Mouse (Mus musculus): ENCODE measurements around the gene Amh.

The Amh gene

DNA sequence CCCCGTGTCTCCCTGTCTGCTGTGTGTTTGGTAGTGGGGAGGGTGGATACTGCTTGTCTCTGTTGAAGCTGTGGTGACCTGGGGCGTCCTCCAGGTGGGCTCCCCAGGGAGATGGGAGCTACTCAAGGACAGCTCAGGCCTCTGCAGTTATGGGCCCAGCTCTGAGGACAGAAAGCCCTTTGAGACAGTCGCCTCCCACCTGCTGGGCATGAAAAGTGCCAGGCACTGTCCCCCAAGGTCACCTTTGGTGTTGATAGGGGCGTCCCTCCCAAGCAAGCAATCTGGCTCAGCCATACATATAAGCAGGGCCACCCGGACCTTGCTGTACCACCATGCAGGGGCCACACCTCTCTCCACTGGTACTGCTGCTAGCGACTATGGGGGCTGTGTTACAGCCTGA, at the start of gene Amh:
Gene Amh, plus strand, starts transcription at position 328 of the 400 bp plus-strand sequence.
- no peak for DNase-seq

GRCm38 (mm10) chr10:80755291-80756015, 49.6 kb upstream of the Amh start:
- no peak for DNase-seq

GRCm38 (mm10) chr10:80756099-80756498, 48.9 kb upstream of the Amh start:
- DNase-seq: no peak

GRCm38 (mm10) chr10:80756509-80756908, 48.5 kb upstream of the Amh start:
- no peak for DNase-seq

- DNase-seq: peak; percentile 41
These were observed 48.1 kb upstream of the Amh start for GRCm38 (mm10) chr10:80756967-80757366.

DNA sequence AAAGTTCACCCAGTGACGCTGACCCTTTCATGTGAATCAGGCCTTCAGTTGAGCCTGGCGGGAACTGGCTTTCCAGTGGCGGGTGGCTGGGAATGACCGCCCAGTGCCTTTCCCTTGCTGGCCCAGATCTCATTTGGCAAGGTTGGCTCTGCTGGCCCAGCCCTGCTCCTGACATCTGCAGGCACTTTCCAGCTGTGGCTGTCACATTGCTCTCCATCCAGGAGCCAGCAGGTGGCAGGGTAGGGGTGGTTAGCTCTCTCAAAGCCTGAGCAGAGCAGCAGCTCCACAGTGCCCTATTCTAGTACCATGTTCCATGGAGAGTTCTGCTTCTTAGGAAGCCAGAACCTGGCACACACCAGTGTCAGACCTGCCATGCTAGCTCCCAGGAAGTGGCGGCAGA, 47.3 kb upstream of the Amh start:
- DNase-seq: peak; percentile 92

DNA sequence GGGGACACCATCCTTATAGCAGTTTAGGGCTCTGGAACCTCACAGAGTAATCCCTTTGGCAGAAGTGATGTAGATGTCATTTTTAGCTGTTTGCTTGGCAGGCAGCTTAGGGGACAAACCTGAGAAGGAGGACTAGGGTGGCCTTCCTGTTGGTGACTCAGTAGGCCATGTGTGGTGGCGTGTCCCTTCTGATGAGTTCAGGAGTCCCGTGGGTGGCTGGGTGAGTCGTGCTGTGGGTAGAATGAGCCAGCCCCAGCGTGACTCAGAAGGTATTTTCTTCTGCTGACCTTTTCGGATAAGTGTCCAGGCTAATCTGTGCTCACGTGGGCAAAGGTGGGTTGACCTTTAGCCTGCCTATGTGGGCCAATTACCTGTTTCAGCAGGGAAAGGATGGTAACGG, 46.4 kb upstream of the Amh start:
- DNase-seq: no peak

DNA sequence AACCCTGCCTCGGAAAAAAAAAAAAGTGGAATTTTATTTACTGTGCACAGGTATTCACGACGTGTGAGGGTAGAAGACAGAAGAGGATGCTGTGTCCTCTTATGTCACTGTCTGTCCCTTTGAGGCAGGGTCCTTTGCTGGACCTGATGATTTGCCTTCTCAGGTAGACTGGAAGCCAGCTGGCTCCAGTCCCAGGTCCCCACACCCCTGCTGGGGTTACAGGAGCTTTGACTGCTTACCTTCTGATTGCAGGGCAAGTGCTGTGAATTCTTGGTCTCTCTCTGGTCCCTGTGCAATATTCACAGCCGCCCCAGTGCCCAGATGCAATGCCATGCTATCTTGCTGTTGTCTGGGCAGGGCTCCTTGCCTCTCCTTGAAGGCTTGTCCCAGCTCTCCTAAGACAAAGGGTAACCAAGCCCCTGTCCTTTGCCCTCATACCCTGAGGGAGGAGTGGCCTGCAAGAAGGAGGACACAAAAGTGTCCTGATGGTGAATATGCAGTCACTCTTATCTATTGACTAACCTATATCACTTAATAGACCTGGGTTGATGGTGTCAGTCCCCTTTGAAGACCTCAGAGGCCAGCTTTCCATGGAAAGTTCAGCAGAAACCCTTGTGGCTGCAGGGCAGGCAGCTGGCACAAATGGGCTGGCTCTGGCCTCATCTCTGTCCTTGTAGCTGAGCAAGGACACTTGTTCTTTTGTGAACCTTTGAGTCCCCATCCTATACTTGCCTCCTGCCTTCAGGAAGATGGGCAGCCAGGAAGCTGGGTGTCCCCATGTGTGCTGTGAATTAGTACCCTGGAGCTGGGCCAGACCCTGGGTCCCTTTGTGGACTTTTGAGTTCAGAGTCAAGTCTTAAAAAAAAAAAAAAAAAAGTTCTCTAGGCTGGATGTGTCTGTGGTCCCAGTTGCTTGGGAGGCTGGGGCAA, 44.2 kb upstream of the Amh start:
- no peak for DNase-seq

DNA sequence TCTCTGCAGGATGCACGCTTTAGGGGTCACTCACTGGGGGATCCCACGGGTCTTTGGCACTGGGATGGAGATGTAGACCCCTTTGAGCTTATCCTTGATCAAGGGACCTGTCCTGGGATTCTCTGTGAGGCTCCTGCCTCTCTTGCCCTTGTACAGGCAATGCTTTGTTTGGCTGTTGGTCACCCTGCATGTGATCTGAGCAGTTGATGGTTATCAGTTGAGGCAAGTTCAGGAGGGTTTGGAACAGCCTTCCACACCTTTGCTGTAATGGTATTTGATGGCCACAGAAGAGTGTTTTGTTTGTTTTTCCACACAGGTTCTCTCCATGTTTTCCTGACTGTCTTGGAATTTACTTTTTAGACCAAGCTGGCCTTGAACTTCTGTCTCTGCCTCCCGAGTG, 43.2 kb upstream of the Amh start:
- no peak for DNase-seq

DNA sequence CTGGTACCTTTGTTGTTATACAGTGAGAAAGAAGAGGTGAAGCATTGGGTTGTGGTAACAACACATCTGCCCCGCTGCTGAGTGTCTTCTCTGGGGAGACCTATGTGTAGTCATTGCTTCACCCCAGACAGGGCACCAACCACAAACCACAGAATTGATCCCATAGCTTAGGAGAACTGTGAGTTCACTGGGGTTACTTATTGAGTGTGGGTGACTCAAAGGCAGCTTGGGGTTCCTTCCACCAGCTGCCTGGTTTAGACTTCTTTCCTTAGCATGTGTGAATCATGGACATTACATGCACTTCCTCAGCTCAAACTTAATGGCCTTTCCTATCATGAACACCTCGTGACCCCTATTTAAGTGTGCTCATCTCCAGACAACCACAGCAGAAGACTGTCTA, 41.5 kb upstream of the Amh start:
- no peak for DNase-seq

GRCm38 (mm10) chr10:80765746-80766145, 39.3 kb upstream of the Amh start:
- DNase-seq: no peak

- peak; percentile 43 for DNase-seq
These were observed 38.8 kb upstream of the Amh start for GRCm38 (mm10) chr10:80766161-80766815.

GRCm38 (mm10) chr10:80768365-80768764, 36.7 kb upstream of the Amh start:
- no peak for DNase-seq

DNA sequence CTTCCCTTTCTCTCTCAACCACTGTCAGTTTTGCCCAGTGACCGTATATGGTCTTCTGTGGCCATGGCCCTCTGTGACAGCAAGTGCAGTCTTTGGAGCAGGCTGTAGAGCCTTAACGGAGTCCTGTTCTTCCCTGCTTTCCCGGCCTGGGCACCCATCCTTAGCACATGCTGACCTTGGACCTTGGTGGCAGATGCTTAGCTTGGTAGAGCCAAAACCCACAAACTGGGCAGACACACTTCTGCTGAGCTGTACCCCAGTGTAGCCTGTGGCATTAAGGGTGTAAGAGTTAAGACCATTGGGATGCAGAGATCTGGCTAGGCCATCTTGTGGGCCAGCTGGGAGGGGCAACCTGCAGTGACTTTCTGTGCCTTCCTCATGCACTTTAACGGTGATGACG, 31.2 kb upstream of the Amh start:
- DNase-seq: no peak

- DNase-seq: peak; percentile 89
These were observed 30.5 kb upstream of the Amh start for GRCm38 (mm10) chr10:80774549-80774948.

DNA sequence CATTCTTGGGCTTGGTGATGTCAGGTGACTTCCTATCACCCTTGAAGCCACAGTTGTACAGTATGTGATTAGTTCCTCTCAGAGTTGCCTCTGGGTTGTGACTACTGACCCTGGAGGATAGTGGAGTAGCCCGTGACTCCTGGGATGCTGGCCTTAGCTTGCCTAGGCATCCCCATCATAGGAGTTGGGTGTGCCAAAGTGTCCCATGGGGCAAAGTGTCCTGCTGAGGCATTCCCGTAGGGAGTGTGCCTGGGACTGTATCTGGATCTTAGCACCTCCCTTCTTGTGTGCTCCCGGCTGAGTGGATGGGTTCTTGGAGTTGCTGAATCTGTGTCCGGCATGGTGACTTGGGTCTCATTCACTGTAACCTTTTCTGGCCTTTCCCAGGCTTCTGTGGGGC, 30.1 kb upstream of the Amh start:
- DNase-seq: no peak

- no peak for DNase-seq
These were observed 29.3 kb upstream of the Amh start for GRCm38 (mm10) chr10:80775731-80776130.

DNA sequence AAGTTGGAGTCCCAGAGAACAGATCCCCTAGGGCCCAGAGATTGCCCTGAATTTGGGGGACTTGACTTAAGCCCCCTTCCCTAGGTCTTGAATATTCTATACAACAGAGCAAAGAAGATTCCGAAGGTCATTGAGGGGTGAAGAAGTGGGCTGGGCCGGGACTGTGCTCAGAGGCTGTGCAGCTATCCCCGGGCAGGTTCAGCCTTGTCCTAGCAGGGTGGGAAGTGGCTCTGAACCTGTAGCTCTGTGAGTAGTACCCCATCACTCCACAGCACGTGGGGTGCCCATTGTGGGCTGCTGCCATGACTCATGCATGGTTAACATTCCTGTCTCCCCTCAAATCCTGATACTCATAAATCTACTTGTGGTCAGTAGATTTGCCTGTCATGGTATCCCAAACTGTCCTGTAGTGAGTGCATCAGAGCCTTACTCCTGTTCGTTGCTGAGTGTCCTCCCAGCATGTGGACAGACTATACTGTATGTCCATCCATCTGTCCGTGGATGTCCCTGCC, 28.6 kb upstream of the Amh start:
- no peak for DNase-seq

GRCm38 (mm10) chr10:80777123-80777522, 27.9 kb upstream of the Amh start:
- DNase-seq: no peak

GRCm38 (mm10) chr10:80779565-80779964, 25.5 kb upstream of the Amh start:
- DNase-seq: no peak

DNA sequence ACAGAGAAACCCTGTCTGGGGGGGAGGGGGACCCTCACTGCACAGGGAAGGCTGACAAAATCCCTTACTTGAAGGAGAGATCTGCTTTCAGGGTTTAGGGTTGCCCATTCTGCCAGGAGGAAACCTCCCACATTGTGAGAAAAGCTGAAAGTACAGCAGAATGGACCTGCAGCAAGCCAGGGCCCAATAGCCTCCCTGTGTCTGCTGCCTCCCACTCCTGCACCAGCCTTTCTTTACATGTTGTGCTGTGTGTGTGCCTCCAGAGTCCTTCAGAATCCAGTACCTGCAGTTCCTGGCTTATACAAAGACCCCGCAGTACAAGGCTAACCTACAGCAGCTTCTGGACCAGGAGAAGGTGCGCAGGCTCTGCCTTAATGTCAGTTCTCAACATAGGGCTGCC, 20.7 kb upstream of the Amh start:
- no peak for DNase-seq

DNA sequence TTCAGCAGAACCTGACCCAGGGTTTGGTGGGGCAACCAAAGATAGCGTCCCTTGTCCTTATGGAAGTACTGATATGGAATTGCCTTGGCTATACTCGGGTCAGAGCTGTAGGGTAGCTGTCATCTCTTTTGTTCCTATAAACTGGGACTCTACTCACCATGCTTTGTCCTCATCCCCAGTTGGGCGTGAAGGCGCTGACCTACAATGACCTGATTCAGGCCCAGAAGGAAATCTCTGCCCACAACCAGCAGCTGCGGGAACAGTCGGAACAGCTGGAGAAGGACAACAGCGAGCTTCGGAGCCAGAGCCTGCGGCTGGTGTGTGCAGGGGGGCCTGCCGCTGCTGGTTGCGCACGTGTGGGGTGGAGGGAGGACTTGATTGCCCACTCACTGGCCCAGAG, 20.2 kb upstream of the Amh start:
- no peak for DNase-seq

DNA sequence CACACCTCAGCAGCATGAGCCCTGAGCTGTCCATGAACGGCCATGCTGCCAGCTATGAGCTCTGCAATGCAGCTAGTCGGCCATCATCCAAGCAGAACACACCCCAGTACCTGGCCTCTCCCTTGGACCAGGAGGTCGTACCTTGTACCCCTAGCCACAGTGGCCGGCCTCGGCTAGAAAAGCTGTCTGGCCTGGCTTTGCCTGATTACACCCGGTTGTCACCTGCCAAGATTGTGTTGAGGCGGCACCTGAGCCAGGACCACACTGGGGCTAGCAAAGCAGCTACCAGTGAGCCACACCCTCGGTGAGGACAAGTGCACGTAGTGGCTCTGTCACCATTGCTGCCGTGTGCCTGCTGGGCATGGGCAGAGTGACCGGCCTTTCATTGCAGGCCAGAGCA, 19.1 kb upstream of the Amh start:
- no peak for DNase-seq

DNA sequence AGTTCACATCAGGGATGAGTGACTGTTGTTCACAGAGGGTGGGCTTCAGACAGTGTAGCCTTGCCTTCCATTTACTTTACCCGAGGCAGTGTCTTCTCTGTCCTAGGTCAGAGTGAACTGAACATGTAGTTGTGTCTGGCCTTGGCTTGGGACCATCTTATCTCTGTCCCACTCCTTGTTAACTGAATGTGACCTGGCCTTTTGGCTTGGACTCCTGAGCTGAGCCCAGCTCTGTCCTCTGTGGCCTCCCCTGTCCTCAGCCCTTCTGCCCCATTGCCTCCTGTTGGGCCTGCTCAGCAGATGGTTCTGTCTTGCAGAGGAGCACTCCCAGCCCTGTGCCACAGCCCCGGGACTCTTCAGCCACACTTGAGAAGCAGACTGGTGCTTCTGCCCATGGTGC, 17.5 kb upstream of the Amh start:
- DNase-seq: no peak
